Mouse (Mus musculus): ENCODE data around the gene Ankub1. TPM values are rescaled to one million over a fixed set of nuclear protein-coding genes. Genes with fewer than 3 reads are reported as not detected.

Gene Ankub1
- polyA plus RNA-seq, 2 experiments, result 0.01 TPM; not detected in 1

- WGBS (ENCODE audit: insufficient replicate concordance), result 63% methylated on average over 3 of the region's 3 CpGs
- Histone ChIP-seq H3K27ac (no peak overlapping the region), H3K4me2 (ENCODE audit: low read depth) (peak overlapping the region; percentile 73), H3K4me3 (ENCODE audit: insufficient read depth in 1 of 2, low read depth in 2 of 2, low read length in 2 of 2) (peak overlapping the region; percentile 85), H3K9ac (replicated peaks) (peak overlapping the region; percentile 93), H3K36me3 (replicated peaks; ENCODE audit: control insufficient read depth, insufficient read depth, low read depth) (0 out of 2 replicates have a peak, but pooled peaks cover 3% of the 10 kb centered on the region), H3K27me3 (ENCODE audit: control insufficient read depth, insufficient read depth, low read length) (no peaks in the 10 kb centered on the region), H3K4me1 (replicated peaks; ENCODE audit: control insufficient read depth in 2 of 2, insufficient read depth in 2 of 2, low read length in 1 of 2) (0 out of 4 replicates have a peak, but pooled peaks cover 0 to 2% of the 10 kb centered on the region in 2 experiments), H3K9me3 (ENCODE audit: control insufficient read depth, low read length) (no peaks in the 10 kb centered on the region)
- DNase-seq (ENCODE audit: low read depth in 3 of 3, low spot score in 3 of 3), result no peak
- TF ChIP-seq EP300 (IDR thresholded peaks at IDR 0.05; ENCODE audit: low read depth) (no peak), CTCF (IDR thresholded peaks at IDR 0.05; ENCODE audit: low read depth) (no peak)
- no peak for ATAC-seq (ENCODE audit: insufficient read depth)
Observed at GRCm38 (mm10) chr3:57651865-57652259, 40.7 kb downstream of the Ankub1 start.

DNA sequence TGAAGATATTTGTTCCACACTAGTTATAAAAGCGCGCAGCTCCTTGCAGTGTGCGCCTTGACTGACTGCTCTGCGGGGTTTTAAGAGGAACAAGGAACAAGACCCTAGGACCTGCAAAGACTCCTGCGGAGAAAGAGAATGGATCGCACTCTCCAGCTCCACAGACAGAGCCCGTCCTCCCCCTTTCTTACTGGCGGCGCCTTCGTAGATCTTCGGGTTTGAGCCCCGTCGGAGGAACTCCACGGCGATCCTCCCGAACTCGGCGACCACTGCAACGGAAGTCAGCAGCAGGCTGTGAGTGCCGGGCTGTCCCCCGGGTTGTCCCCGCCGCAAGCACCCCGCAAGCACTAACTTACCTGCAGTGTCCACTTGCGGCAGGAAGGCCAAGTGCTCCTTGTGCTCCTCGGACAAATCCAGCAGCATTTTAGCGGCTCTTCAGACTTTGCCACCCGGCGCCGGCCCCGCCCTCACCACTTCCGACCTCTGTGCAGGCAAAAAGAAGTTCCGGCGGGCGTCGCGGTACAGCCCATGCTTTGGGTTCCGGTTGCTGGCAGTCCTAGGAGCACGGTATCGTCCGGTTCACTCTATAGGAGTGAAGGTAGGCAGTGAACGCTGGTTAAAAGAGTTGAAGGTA is 41.3 kb downstream of the Ankub1 start, which contains the start of gene Commd2:
Gene Commd2, minus strand, starts transcription at position 485 of the 634 bp plus-strand sequence.
- peak; percentile 68 to 72 (median 68) for DNase-seq (ENCODE audit: low read depth in 3 of 3, low spot score in 3 of 3)
- Histone ChIP-seq H3K4me2 (ENCODE audit: low read depth) (peak within 1 kb of the TSS; percentile 73), H3K9me3 (ENCODE audit: control insufficient read depth, low read length) (no peaks in the 10 kb centered on the region), H3K27me3 (ENCODE audit: control insufficient read depth, insufficient read depth, low read length) (no peaks in the 10 kb centered on the region), H3K4me1 (replicated peaks; ENCODE audit: control insufficient read depth in 2 of 2, insufficient read depth in 2 of 2, low read length in 1 of 2) (0 out of 4 replicates have a peak, but pooled peaks cover 0 to 2% of the 10 kb centered on the region in 2 experiments), H3K27ac (peak within 1 kb of the TSS; percentile 31), H3K9ac (replicated peaks) (peak within 1 kb of the TSS; percentile 93), H3K36me3 (replicated peaks; ENCODE audit: control insufficient read depth, insufficient read depth, low read depth) (peaks cover 6% of the 10 kb centered on the region; the same call in 1 of the 2 replicates), H3K4me3 (ENCODE audit: insufficient read depth in 1 of 2, low read depth in 2 of 2, low read length in 2 of 2) (peak within 1 kb of the TSS; percentile 85)
- under 1% methylated on average over 42 of the region's 42 CpGs for WGBS (ENCODE audit: insufficient replicate concordance)
- ATAC-seq (ENCODE audit: insufficient read depth), result peak; percentile 93
- no peak for TF ChIP-seq CTCF (IDR thresholded peaks at IDR 0.05; ENCODE audit: low read depth)
- no peak for TF ChIP-seq EP300 (IDR thresholded peaks at IDR 0.05; ENCODE audit: low read depth)

GRCm38 (mm10) chr3:57643191-57643590 is 49.4 kb downstream of the Ankub1 start:
- no peaks in the 10 kb centered on the region for H3K9me3 ChIP-seq (ENCODE audit: control insufficient read depth, low read length)
- no peaks in the 10 kb centered on the region for H3K27me3 ChIP-seq (ENCODE audit: control insufficient read depth, insufficient read depth, low read length)
- H3K36me3 ChIP-seq (replicated peaks; ENCODE audit: control insufficient read depth, insufficient read depth, low read depth), result peaks cover 4% of the 10 kb centered on the region
- ATAC-seq (ENCODE audit: insufficient read depth) (no peak), DNase-seq (ENCODE audit: low read depth in 3 of 3, low spot score in 3 of 3) (no peak)
- H3K4me3 ChIP-seq (ENCODE audit: insufficient read depth in 1 of 2, low read depth in 2 of 2, low read length in 2 of 2), result no peak overlapping the region
- TF ChIP-seq EP300 (IDR thresholded peaks at IDR 0.05; ENCODE audit: low read depth) (no peak), CTCF (IDR thresholded peaks at IDR 0.05; ENCODE audit: low read depth) (no peak)
- H3K9ac ChIP-seq (replicated peaks), result no peak overlapping the region
- no peaks in the 10 kb centered on the region for H3K4me1 ChIP-seq (replicated peaks; ENCODE audit: control insufficient read depth in 2 of 2, insufficient read depth in 2 of 2, low read length in 1 of 2)
- no peak overlapping the region for H3K27ac ChIP-seq
- 74% methylated on average over 6 of the region's 6 CpGs for WGBS (ENCODE audit: insufficient replicate concordance)
- no peak overlapping the region for H3K4me2 ChIP-seq (ENCODE audit: low read depth)

GRCm38 (mm10) chr3:57637596-57637995 is 55.0 kb downstream of the Ankub1 start:
- Histone ChIP-seq H3K9ac (replicated peaks) (no peak overlapping the region), H3K27me3 (ENCODE audit: control insufficient read depth, insufficient read depth, low read length) (no peaks in the 10 kb centered on the region), H3K9me3 (ENCODE audit: control insufficient read depth, low read length) (no peaks in the 10 kb centered on the region), H3K4me3 (ENCODE audit: insufficient read depth in 1 of 2, low read depth in 2 of 2, low read length in 2 of 2) (no peak overlapping the region), H3K4me2 (ENCODE audit: low read depth) (no peak overlapping the region), H3K27ac (no peak overlapping the region), H3K36me3 (replicated peaks; ENCODE audit: control insufficient read depth, insufficient read depth, low read depth) (no peaks in the 10 kb centered on the region), H3K4me1 (replicated peaks; ENCODE audit: control insufficient read depth in 2 of 2, insufficient read depth in 2 of 2, low read length in 1 of 2) (no peaks in the 10 kb centered on the region)
- no peak for TF ChIP-seq CTCF (IDR thresholded peaks at IDR 0.05; ENCODE audit: low read depth)
- no peak for TF ChIP-seq EP300 (IDR thresholded peaks at IDR 0.05; ENCODE audit: low read depth)
- DNase-seq (ENCODE audit: low read depth in 3 of 3, low spot score in 3 of 3) (no peak), ATAC-seq (ENCODE audit: insufficient read depth) (no peak)
- WGBS (ENCODE audit: insufficient replicate concordance), result 61% methylated on average over 6 of the region's 6 CpGs

GRCm38 (mm10) chr3:57634763-57635487 is 57.7 kb downstream of the Ankub1 start:
- Histone ChIP-seq H3K27ac (no peak overlapping the region), H3K9me3 (ENCODE audit: control insufficient read depth, low read length) (no peaks in the 10 kb centered on the region), H3K9ac (replicated peaks) (no peak overlapping the region), H3K36me3 (replicated peaks; ENCODE audit: control insufficient read depth, insufficient read depth, low read depth) (no peaks in the 10 kb centered on the region), H3K4me1 (replicated peaks; ENCODE audit: control insufficient read depth in 2 of 2, insufficient read depth in 2 of 2, low read length in 1 of 2) (no peaks in the 10 kb centered on the region), H3K4me2 (ENCODE audit: low read depth) (no peak overlapping the region), H3K4me3 (ENCODE audit: insufficient read depth in 1 of 2, low read depth in 2 of 2, low read length in 2 of 2) (no peak overlapping the region), H3K27me3 (ENCODE audit: control insufficient read depth, insufficient read depth, low read length) (no peaks in the 10 kb centered on the region)
- DNase-seq (ENCODE audit: low read depth in 3 of 3, low spot score in 3 of 3), result no peak
- no peak for ATAC-seq (ENCODE audit: insufficient read depth)
- TF ChIP-seq CTCF (IDR thresholded peaks at IDR 0.05; ENCODE audit: low read depth) (no peak), EP300 (IDR thresholded peaks at IDR 0.05; ENCODE audit: low read depth) (no peak)
- 54% methylated on average over 3 of the region's 3 CpGs for WGBS (ENCODE audit: insufficient replicate concordance)
